Mouse (Mus musculus) limb, embryonic 14.5 days (tissue): ENCODE data around the gene Nav2. TPM values are rescaled to one million over a fixed set of nuclear protein-coding genes. Genes with fewer than 3 reads are reported as not detected.
A peak's percentile ranks its signal among the peaks of the same experiment; 100 is the strongest.

Experiments used
- ATAC-seq: fragments of 200-750 bp; cut with Nextera tagmentation; 2 replicates; pipeline ENCODE4 v1.8.0; 2017; ENCODE audit warnings: low read depth, moderate number of reproducible peaks, moderate TSS enrichment; ENCODE audit not compliant: low FRiP score
- DNase-seq: peaks from one replicate; pipeline ENCODE4 v3.0.0-alpha.2; 2015; ENCODE audit warnings: low spot score
- H3K27ac ChIP-seq: fragments of 300-500 bp; sonication (generic); replicated peaks from 2 replicates; pipeline ENCODE4 v1.5.1; 2014; ENCODE audit warnings: low read depth, mild to moderate bottlenecking, low read length, moderate library complexity, mixed read lengths
- H3K27me3 ChIP-seq: fragments of 300-500 bp; sonication (generic); 2 replicates; pipeline ENCODE4 v1.6.1; 2014; ENCODE audit warnings: low read length, mixed read lengths; ENCODE audit not compliant: control insufficient read depth, insufficient read depth
- H3K36me3 ChIP-seq: fragments of 300-500 bp; sonication (generic); 2 replicates; pipeline ENCODE4 v1.6.1; 2014; ENCODE audit warnings: mild to moderate bottlenecking, low read length, moderate library complexity, mixed read lengths; ENCODE audit not compliant: control insufficient read depth, insufficient read depth
- H3K4me1 ChIP-seq: fragments of 300-500 bp; sonication (generic); 2 replicates; pipeline ENCODE4 v1.6.1; 2014; ENCODE audit warnings: antibody characterized with exemption, low read length, mixed read lengths; ENCODE audit not compliant: control insufficient read depth, insufficient read depth
- H3K4me2 ChIP-seq: fragments of 300-500 bp; sonication (generic); replicated peaks from 2 replicates; pipeline ENCODE4 v1.6.1; 2014; ENCODE audit warnings: low read depth, mild to moderate bottlenecking, low read length, moderate library complexity; ENCODE audit not compliant: severe bottlenecking
- H3K4me3 ChIP-seq: fragments of 300-500 bp; sonication (generic); replicated peaks from 2 replicates; pipeline ENCODE4 v1.5.1; 2014; ENCODE audit warnings: low read length
- H3K9ac ChIP-seq: fragments of 300-500 bp; sonication (generic); 2 replicates; pipeline ENCODE4 v1.6.1; 2014; ENCODE audit warnings: mild to moderate bottlenecking, low read depth, low read length, moderate library complexity; ENCODE audit not compliant: severe bottlenecking
- H3K9me3 ChIP-seq: fragments of 300-500 bp; sonication (generic); 2 replicates; pipeline ENCODE4 v1.6.1; 2016; ENCODE audit warnings: low read length; ENCODE audit not compliant: control insufficient read depth
- POLR2A ChIP-seq: fragments of 200-500 bp; IDR thresholded peaks from 2 replicates; pipeline ENCODE4 v1.8.0; 2012; ENCODE audit warnings: inconsistent platforms, mild to moderate bottlenecking, moderate library complexity, borderline replicate concordance; ENCODE audit not compliant: insufficient read depth, insufficient read length; ENCODE audit errors: extremely low read depth
- WGBS: fragments of 180-500 bp; shearing (Covaris S2); extraction: QIAGEN DNeasy Blood & Tissue Kit; methylation state at CpG from one replicate; pipeline ENCODE4 v1.1.7; 2014; 5-methylcytosine and 5-hydroxymethylcytosine counted together
- polyA plus RNA-seq, 2 experiments: library from polyadenylated mRNA; depleted of rRNA in 1 of 2; stranded (reverse) in 1 of 2; unstranded in 1 of 2; fragments of >200 nt; fragmentation: Nextera tagmentation in 1 of 2; extraction: Ambion mirVana in 1 of 2; gene quantifications; 2 replicates each; pipeline versions ENCODE4 v1.2.1 to v1.2.3; 2012 to 2014

The Nav2 gene
- polyA plus RNA-seq, 2 experiments: 15.8 to 16.8 TPM

- Histone ChIP-seq H3K9me3 (no peaks in the 10 kb centered on the region), H3K36me3 (no peaks in the 10 kb centered on the region), H3K4me1 (no peaks in the 10 kb centered on the region), H3K9ac (no peak overlapping the region), H3K4me3 (no peak overlapping the region), H3K4me2 (no peak overlapping the region), H3K27ac (no peak overlapping the region), H3K27me3 (peaks cover 10% of the 10 kb centered on the region; the same call in 1 of the 2 replicates)
- TF ChIP-seq POLR2A: no peak
- ATAC-seq (no peak), DNase-seq (no peak)
- WGBS: 66% methylated on average over 7 of the region's 7 CpGs
These were observed 214.0 kb downstream of the Nav2 start for GRCm38 (mm10) chr7:49122498-49122897.

- H3K4me2 ChIP-seq: no peak overlapping the region
- ATAC-seq: no peak
- no peaks in the 10 kb centered on the region for H3K4me1 ChIP-seq
- 31% methylated on average over 3 of the region's 3 CpGs for WGBS
- no peaks in the 10 kb centered on the region for H3K9me3 ChIP-seq
- 0 out of 2 replicates have a peak, but pooled peaks cover 3% of the 10 kb centered on the region for H3K27me3 ChIP-seq
- no peaks in the 10 kb centered on the region for H3K36me3 ChIP-seq
- DNase-seq: peak; percentile 32
- H3K4me3 ChIP-seq: no peak overlapping the region
- H3K9ac ChIP-seq: no peak overlapping the region
- no peak for TF ChIP-seq POLR2A
- no peak overlapping the region for H3K27ac ChIP-seq
These were observed 217.0 kb downstream of the Nav2 start for GRCm38 (mm10) chr7:49125545-49125944.

GRCm38 (mm10) chr7:49128224-49128623 is 219.7 kb downstream of the Nav2 start:
- Histone ChIP-seq H3K27me3 (no peaks in the 10 kb centered on the region), H3K4me2 (no peak overlapping the region), H3K9ac (no peak overlapping the region), H3K9me3 (no peaks in the 10 kb centered on the region), H3K27ac (no peak overlapping the region), H3K36me3 (no peaks in the 10 kb centered on the region), H3K4me1 (no peaks in the 10 kb centered on the region), H3K4me3 (no peak overlapping the region)
- WGBS: 87% methylated on average over 8 of the region's 8 CpGs
- no peak for TF ChIP-seq POLR2A
- ATAC-seq: no peak
- no peak for DNase-seq

GRCm38 (mm10) chr7:49132851-49133351 is 224.4 kb downstream of the Nav2 start:
- 13% methylated on average over 10 of the region's 10 CpGs for WGBS
- Histone ChIP-seq H3K36me3 (no peaks in the 10 kb centered on the region), H3K9me3 (0 out of 2 replicates have a peak, but pooled peaks cover 6% of the 10 kb centered on the region), H3K27me3 (no peaks in the 10 kb centered on the region), H3K4me1 (no peaks in the 10 kb centered on the region), H3K27ac (no peak overlapping the region), H3K4me2 (peak overlapping the region; percentile 22), H3K9ac (no peak overlapping the region), H3K4me3 (no peak overlapping the region)
- ATAC-seq (peak; percentile 64), DNase-seq (peak; percentile 82)
- TF ChIP-seq POLR2A: no peak

- Histone ChIP-seq H3K4me1 (no peaks in the 10 kb centered on the region), H3K27me3 (no peaks in the 10 kb centered on the region), H3K4me3 (no peak overlapping the region), H3K36me3 (no peaks in the 10 kb centered on the region), H3K4me2 (no peak overlapping the region), H3K9me3 (0 out of 2 replicates have a peak, but pooled peaks cover 6% of the 10 kb centered on the region), H3K9ac (no peak overlapping the region), H3K27ac (no peak overlapping the region)
- no peak for DNase-seq
- WGBS: 66% methylated on average over 5 of the region's 5 CpGs
- ATAC-seq: no peak
- no peak for TF ChIP-seq POLR2A
These were observed 225.9 kb downstream of the Nav2 start for GRCm38 (mm10) chr7:49134396-49134795.
